Mouse (Mus musculus): Measurements from ENCODE around the gene Popdc2.

- no peak for TF ChIP-seq CTCF (IDR thresholded peaks at IDR 0.05; ENCODE audit: extremely low read depth, insufficient read depth, insufficient read length, insufficient replicate concordance)
- TF ChIP-seq POLR2A (IDR thresholded peaks at IDR 0.05; ENCODE audit: low read depth, low read length), result no peak
These were observed 35.1 kb upstream of the Popdc2 start for GRCm38 (mm10) chr16:38326778-38327397.

Measured in spleen, adult 2 months (tissue).